Mouse (Mus musculus): ENCODE measurements around the gene Cdkal1. TPM values are rescaled to one million over a fixed set of nuclear protein-coding genes. Genes with fewer than 3 reads are reported as not detected.

Gene Cdkal1
- total and polyA plus RNA-seq, 3 experiments, result 8.7 to 13.7 (median 9.5) TPM

DNA sequence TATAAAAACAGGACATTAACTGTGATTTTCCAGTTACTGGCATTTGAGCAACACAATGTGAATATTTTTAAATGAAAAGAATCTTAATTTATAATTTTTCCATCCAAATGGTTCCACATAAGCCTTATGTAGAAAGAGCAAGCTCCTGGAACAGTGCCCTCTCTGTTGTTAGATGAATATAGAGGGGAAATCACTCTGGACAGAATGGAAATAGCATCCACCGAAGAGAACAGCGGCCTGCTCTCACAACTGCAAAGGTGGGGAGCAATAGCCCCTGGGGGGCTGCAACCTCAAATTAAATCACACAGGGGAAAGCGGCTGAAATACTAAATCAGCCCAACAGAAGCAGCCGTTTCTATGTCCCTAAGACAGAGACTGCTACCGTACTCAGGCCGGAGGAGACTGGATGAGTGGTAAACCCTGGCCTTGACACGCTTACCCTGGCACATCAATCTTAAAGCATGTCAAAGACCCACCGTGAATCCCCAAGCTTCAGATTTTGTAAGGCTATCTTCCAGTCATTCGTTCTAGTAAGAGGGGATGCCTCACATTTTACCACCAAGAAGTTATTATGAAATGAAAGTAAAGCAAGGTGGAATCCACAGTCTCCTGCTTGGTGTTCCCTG is 300.2 kb downstream of the Cdkal1 start:
- H3K79me2 ChIP-seq (replicated peaks; ENCODE audit: control insufficient read depth, extremely low read depth, insufficient read depth, poor library complexity, severe bottlenecking), result no peaks in the 10 kb centered on the region
- H3K27me3 ChIP-seq (replicated peaks), result no peaks in the 10 kb centered on the region
- peaks cover 2% of the 10 kb centered on the region for H3K9me3 ChIP-seq (replicated peaks; ENCODE audit: low read length)
- no peak for DNase-seq (ENCODE audit: extremely low read depth)
- no peak overlapping the region for H3K9ac ChIP-seq (ENCODE audit: insufficient read depth, low read depth)
- H3K4me3 ChIP-seq (replicated peaks in 1 of 3; ENCODE audit: low read depth in 2 of 3, low read length in 2 of 3, poor library complexity in 1 of 3), result no peak overlapping the region
- no peak for TF ChIP-seq RAD21 (IDR thresholded peaks at IDR 0.05; ENCODE audit: low read depth, low read length)
- no peak for TF ChIP-seq UBTF (IDR thresholded peaks at IDR 0.05; ENCODE audit: low read depth, low read length)
- no peak for TF ChIP-seq GABPA (IDR thresholded peaks at IDR 0.05; ENCODE audit: insufficient replicate concordance, low read depth, low read length)
- TF ChIP-seq NELFE (IDR thresholded peaks at IDR 0.05; ENCODE audit: low read depth, low read length), result no peak
- no peak for TF ChIP-seq TBP (conservative IDR thresholded peaks at IDR 0.05; ENCODE audit: low read depth, low read length)
- no peak for TF ChIP-seq MAZ (IDR thresholded peaks at IDR 0.05; ENCODE audit: low read depth, low read length)
- TF ChIP-seq JUND (conservative IDR thresholded peaks at IDR 0.05; ENCODE audit: low read depth, low read length), result no peak
- TF ChIP-seq RCOR1 (conservative IDR thresholded peaks at IDR 0.05; ENCODE audit: low read depth, low read length), result no peak
- H3K27ac ChIP-seq (ENCODE audit: insufficient read depth, low read depth), result no peak overlapping the region
- dilution Hi-C loops (cut with MboI; ENCODE audit: extremely low pct_ligation_motif_present, extremely low pct_unique_long_range_greater_than_20kb, low sequenced_read_pairs) (no loop called here), in situ Hi-C loops (cut with MboI; ENCODE audit: low pct_ligation_motif_present, low pct_unique_long_range_greater_than_20kb, low sequenced_read_pairs) (no loop called here)
- H3K4me2 ChIP-seq (ENCODE audit: insufficient read depth, low read depth, poor library complexity, severe bottlenecking), result no peak overlapping the region
- peaks cover 0 to under 1% of the 10 kb centered on the region in 2 experiments; a peak in 1 of 4 replicates for H3K4me1 ChIP-seq (ENCODE audit: control insufficient read depth in 1 of 2, insufficient read depth in 2 of 2)
- H3K36me3 ChIP-seq (replicated peaks in 1 of 2; ENCODE audit: control insufficient read depth in 1 of 2, insufficient read depth in 1 of 2, low read length in 1 of 2), result peaks cover 6 to 13% of the 10 kb centered on the region in 2 experiments

GRCm38 (mm10) chr13:29553792-29554191 is 301.7 kb downstream of the Cdkal1 start:
- Histone ChIP-seq H3K4me2 (ENCODE audit: insufficient read depth, low read depth, poor library complexity, severe bottlenecking) (no peak overlapping the region), H3K27ac (ENCODE audit: insufficient read depth, low read depth) (no peak overlapping the region), H3K9ac (ENCODE audit: insufficient read depth, low read depth) (no peak overlapping the region), H3K36me3 (replicated peaks in 1 of 2; ENCODE audit: control insufficient read depth in 1 of 2, insufficient read depth in 1 of 2, low read length in 1 of 2) (peaks cover 6 to 18% of the 10 kb centered on the region in 2 experiments), H3K4me3 (replicated peaks in 1 of 3; ENCODE audit: low read depth in 2 of 3, low read length in 2 of 3, poor library complexity in 1 of 3) (no peak overlapping the region), H3K4me1 (ENCODE audit: control insufficient read depth in 1 of 2, insufficient read depth in 2 of 2) (peaks cover 2 to 6% of the 10 kb centered on the region in 2 experiments; a peak in 2 of 4 replicates), H3K27me3 (replicated peaks) (no peaks in the 10 kb centered on the region), H3K79me2 (replicated peaks; ENCODE audit: control insufficient read depth, extremely low read depth, insufficient read depth, poor library complexity, severe bottlenecking) (no peaks in the 10 kb centered on the region), H3K9me3 (replicated peaks; ENCODE audit: low read length) (peaks cover 2% of the 10 kb centered on the region)
- no peak for DNase-seq (ENCODE audit: extremely low read depth)
- dilution Hi-C loops (cut with MboI; ENCODE audit: extremely low pct_ligation_motif_present, extremely low pct_unique_long_range_greater_than_20kb, low sequenced_read_pairs), result no loop called here
- in situ Hi-C loops (cut with MboI; ENCODE audit: low pct_ligation_motif_present, low pct_unique_long_range_greater_than_20kb, low sequenced_read_pairs), result no loop called here
- no peak for TF ChIP-seq JUND (conservative IDR thresholded peaks at IDR 0.05; ENCODE audit: low read depth, low read length)
- no peak for TF ChIP-seq IRF4 (IDR thresholded peaks at IDR 0.05; ENCODE audit: low read depth, low read length)
- TF ChIP-seq MAX (IDR thresholded peaks at IDR 0.05; ENCODE audit: low read length), result no peak
- no peak for TF ChIP-seq CTCF (conservative IDR thresholded peaks at IDR 0.05 in 1 of 2, IDR thresholded peaks at IDR 0.05 in 1 of 2; ENCODE audit: low read depth in 2 of 2, low read length in 2 of 2)

DNA sequence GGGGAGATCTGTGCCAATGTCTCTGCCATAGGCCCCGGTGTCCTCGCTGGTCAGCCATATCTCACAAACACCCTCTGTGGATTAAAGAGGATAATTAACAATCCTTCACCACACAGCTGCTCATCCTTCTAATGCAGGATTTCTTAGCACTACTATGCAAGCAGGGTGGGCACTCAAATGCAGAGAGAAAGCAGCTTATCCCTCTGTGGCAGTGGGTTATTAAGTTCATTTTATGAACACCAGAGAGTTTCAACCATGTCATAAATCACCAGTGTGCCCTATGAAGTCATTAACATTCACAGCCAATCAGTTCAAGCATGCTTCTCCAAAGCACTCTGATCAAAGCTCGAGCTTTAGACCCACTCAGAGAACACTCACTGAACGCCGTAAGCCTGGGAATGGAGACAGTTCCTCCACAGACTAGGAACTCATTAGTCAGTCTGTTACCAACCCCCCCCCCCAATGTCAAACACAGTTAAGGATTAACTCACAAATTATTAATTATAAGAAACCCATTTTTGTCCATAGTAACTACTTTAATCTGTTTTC is 303.1 kb downstream of the Cdkal1 start:
- dilution Hi-C loops (cut with MboI; ENCODE audit: extremely low pct_ligation_motif_present, extremely low pct_unique_long_range_greater_than_20kb, low sequenced_read_pairs) (no loop called here), in situ Hi-C loops (cut with MboI; ENCODE audit: low pct_ligation_motif_present, low pct_unique_long_range_greater_than_20kb, low sequenced_read_pairs) (no loop called here)
- peaks cover 2% of the 10 kb centered on the region for H3K9me3 ChIP-seq (replicated peaks; ENCODE audit: low read length)
- H3K36me3 ChIP-seq (replicated peaks in 1 of 2; ENCODE audit: control insufficient read depth in 1 of 2, insufficient read depth in 1 of 2, low read length in 1 of 2), result peaks cover 6 to 18% of the 10 kb centered on the region in 2 experiments
- H3K27ac ChIP-seq (ENCODE audit: insufficient read depth, low read depth), result no peak overlapping the region
- H3K79me2 ChIP-seq (replicated peaks; ENCODE audit: control insufficient read depth, extremely low read depth, insufficient read depth, poor library complexity, severe bottlenecking), result no peaks in the 10 kb centered on the region
- no peak for TF ChIP-seq BHLHE40 (IDR thresholded peaks at IDR 0.05; ENCODE audit: low read depth, low read length)
- no peak for TF ChIP-seq MYC (IDR thresholded peaks at IDR 0.05; ENCODE audit: low read depth, low read length)
- TF ChIP-seq GABPA (IDR thresholded peaks at IDR 0.05; ENCODE audit: insufficient replicate concordance, low read depth, low read length), result no peak
- TF ChIP-seq MAX (IDR thresholded peaks at IDR 0.05; ENCODE audit: low read length), result no peak
- TF ChIP-seq MAZ (IDR thresholded peaks at IDR 0.05; ENCODE audit: low read depth, low read length), result no peak
- no peak for TF ChIP-seq ETS1 (conservative IDR thresholded peaks at IDR 0.05; ENCODE audit: low read depth, low read length)
- TF ChIP-seq IRF4 (IDR thresholded peaks at IDR 0.05; ENCODE audit: low read depth, low read length), result no peak
- TF ChIP-seq UBTF (IDR thresholded peaks at IDR 0.05; ENCODE audit: low read depth, low read length), result no peak
- no peak for TF ChIP-seq E2F4 (IDR thresholded peaks at IDR 0.05; ENCODE audit: insufficient replicate concordance, low read depth, low read length)
- TF ChIP-seq MXI1 (IDR thresholded peaks at IDR 0.05; ENCODE audit: low read depth, low read length), result no peak
- TF ChIP-seq POLR2A (IDR thresholded peaks at IDR 0.05; ENCODE audit: low read depth, low read length), result no peak
- no peaks in the 10 kb centered on the region for H3K27me3 ChIP-seq (replicated peaks)
- H3K4me2 ChIP-seq (ENCODE audit: insufficient read depth, low read depth, poor library complexity, severe bottlenecking), result no peak overlapping the region
- peaks cover 2 to 6% of the 10 kb centered on the region in 2 experiments; a peak in 2 of 4 replicates for H3K4me1 ChIP-seq (ENCODE audit: control insufficient read depth in 1 of 2, insufficient read depth in 2 of 2)
- no peak overlapping the region for H3K4me3 ChIP-seq (replicated peaks in 1 of 3; ENCODE audit: low read depth in 2 of 3, low read length in 2 of 3, poor library complexity in 1 of 3)
- no peak for DNase-seq (ENCODE audit: extremely low read depth)
- no peak overlapping the region for H3K9ac ChIP-seq (ENCODE audit: insufficient read depth, low read depth)
